Mouse (Mus musculus) limb, embryonic 14.5 days (tissue): ENCODE data around the gene Cnfn. TPM values are rescaled to one million over a fixed set of nuclear protein-coding genes. Genes with fewer than 3 reads are reported as not detected.

Experiments used
- ATAC-seq: fragments of 200-750 bp; cut with Nextera tagmentation; 2 replicates; pipeline ENCODE4 v1.8.0; 2017; ENCODE audit warnings: low read depth, moderate number of reproducible peaks, moderate TSS enrichment; ENCODE audit not compliant: low FRiP score
- DNase-seq: peaks from one replicate; pipeline ENCODE4 v3.0.0-alpha.2; 2015; ENCODE audit warnings: low spot score
- H3K27ac ChIP-seq: fragments of 300-500 bp; sonication (generic); replicated peaks from 2 replicates; pipeline ENCODE4 v1.5.1; 2014; ENCODE audit warnings: low read depth, mild to moderate bottlenecking, low read length, moderate library complexity, mixed read lengths
- H3K27me3 ChIP-seq: fragments of 300-500 bp; sonication (generic); 2 replicates; pipeline ENCODE4 v1.6.1; 2014; ENCODE audit warnings: low read length, mixed read lengths; ENCODE audit not compliant: control insufficient read depth, insufficient read depth
- H3K36me3 ChIP-seq: fragments of 300-500 bp; sonication (generic); 2 replicates; pipeline ENCODE4 v1.6.1; 2014; ENCODE audit warnings: mild to moderate bottlenecking, low read length, moderate library complexity, mixed read lengths; ENCODE audit not compliant: control insufficient read depth, insufficient read depth
- H3K4me1 ChIP-seq: fragments of 300-500 bp; sonication (generic); 2 replicates; pipeline ENCODE4 v1.6.1; 2014; ENCODE audit warnings: antibody characterized with exemption, low read length, mixed read lengths; ENCODE audit not compliant: control insufficient read depth, insufficient read depth
- H3K4me2 ChIP-seq: fragments of 300-500 bp; sonication (generic); replicated peaks from 2 replicates; pipeline ENCODE4 v1.6.1; 2014; ENCODE audit warnings: low read depth, mild to moderate bottlenecking, low read length, moderate library complexity; ENCODE audit not compliant: severe bottlenecking
- H3K4me3 ChIP-seq: fragments of 300-500 bp; sonication (generic); replicated peaks from 2 replicates; pipeline ENCODE4 v1.5.1; 2014; ENCODE audit warnings: low read length
- H3K9ac ChIP-seq: fragments of 300-500 bp; sonication (generic); 2 replicates; pipeline ENCODE4 v1.6.1; 2014; ENCODE audit warnings: mild to moderate bottlenecking, low read depth, low read length, moderate library complexity; ENCODE audit not compliant: severe bottlenecking
- H3K9me3 ChIP-seq: fragments of 300-500 bp; sonication (generic); 2 replicates; pipeline ENCODE4 v1.6.1; 2016; ENCODE audit warnings: low read length; ENCODE audit not compliant: control insufficient read depth
- POLR2A ChIP-seq: fragments of 200-500 bp; IDR thresholded peaks from 2 replicates; pipeline ENCODE4 v1.8.0; 2012; ENCODE audit warnings: inconsistent platforms, mild to moderate bottlenecking, moderate library complexity, borderline replicate concordance; ENCODE audit not compliant: insufficient read depth, insufficient read length; ENCODE audit errors: extremely low read depth
- WGBS: fragments of 180-500 bp; shearing (Covaris S2); extraction: QIAGEN DNeasy Blood & Tissue Kit; methylation state at CpG from one replicate; pipeline ENCODE4 v1.1.7; 2014; 5-methylcytosine and 5-hydroxymethylcytosine counted together
- polyA plus RNA-seq, 2 experiments: library from polyadenylated mRNA; depleted of rRNA in 1 of 2; stranded (reverse) in 1 of 2; unstranded in 1 of 2; fragments of >200 nt; fragmentation: Nextera tagmentation in 1 of 2; extraction: Ambion mirVana in 1 of 2; gene quantifications; 2 replicates each; pipeline versions ENCODE4 v1.2.1 to v1.2.3; 2012 to 2014

Cnfn gene
- polyA plus RNA-seq, 2 experiments: 4.5 to 31.8 TPM

DNA sequence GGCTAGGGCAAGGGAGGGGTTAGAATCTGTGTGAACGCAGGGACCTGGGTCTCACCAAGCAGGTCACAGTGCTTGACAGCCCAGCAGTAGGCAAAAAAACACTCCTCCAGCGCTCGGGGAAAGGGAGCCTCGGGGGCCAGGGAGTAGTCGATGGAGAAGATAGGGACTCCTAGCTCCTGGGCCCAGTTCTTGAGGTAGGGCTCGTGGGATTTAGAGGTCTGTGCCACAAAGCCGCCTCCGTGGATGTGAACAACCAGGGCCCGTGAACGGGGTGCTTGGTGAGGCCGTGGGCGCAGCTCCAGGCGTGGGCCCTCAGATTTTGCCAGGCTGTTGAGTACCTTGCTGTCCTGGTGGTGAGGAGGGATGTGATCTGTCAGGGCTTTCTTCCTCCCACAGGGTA is 14.8 kb upstream of the Cnfn start:
- no peak overlapping the region for H3K4me3 ChIP-seq
- H3K27ac ChIP-seq: no peak overlapping the region
- 91% methylated on average over 13 of the region's 13 CpGs for WGBS
- DNase-seq (no peak), ATAC-seq (no peak)
- no peaks in the 10 kb centered on the region for H3K27me3 ChIP-seq
- no peak for TF ChIP-seq POLR2A
- no peaks in the 10 kb centered on the region for H3K9me3 ChIP-seq
- H3K36me3 ChIP-seq: peaks cover 62% of the 10 kb centered on the region
- no peak overlapping the region for H3K4me2 ChIP-seq
- peaks cover 18% of the 10 kb centered on the region for H3K4me1 ChIP-seq
- no peak overlapping the region for H3K9ac ChIP-seq

DNA sequence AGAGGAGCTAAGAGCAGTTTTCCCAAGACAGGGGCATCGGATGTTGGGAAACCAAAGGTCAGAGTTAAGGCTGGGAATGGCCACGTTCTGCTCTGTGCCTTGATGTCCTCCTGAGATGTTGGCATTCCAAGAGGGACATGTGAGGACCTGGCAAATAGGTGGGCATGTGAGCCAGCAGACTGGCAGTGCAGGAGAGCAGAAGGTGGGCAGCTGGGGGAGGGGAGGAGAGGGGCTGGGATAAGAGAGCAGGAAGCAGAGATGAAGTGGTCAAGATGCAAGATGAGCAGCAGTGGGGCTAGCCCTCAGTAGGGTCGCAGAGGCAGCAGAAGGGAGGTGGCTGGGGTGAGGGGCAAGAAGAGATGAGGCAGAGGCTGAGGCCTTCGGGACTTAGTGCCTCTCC is 14.4 kb upstream of the Cnfn start:
- Histone ChIP-seq H3K27me3 (no peaks in the 10 kb centered on the region), H3K9ac (no peak overlapping the region), H3K4me2 (no peak overlapping the region), H3K27ac (no peak overlapping the region), H3K9me3 (no peaks in the 10 kb centered on the region), H3K4me3 (no peak overlapping the region), H3K4me1 (peaks cover 21% of the 10 kb centered on the region), H3K36me3 (peaks cover 62% of the 10 kb centered on the region)
- ATAC-seq (no peak), DNase-seq (no peak)
- TF ChIP-seq POLR2A: no peak
- 82% methylated on average over 4 of the region's 4 CpGs for WGBS

DNA sequence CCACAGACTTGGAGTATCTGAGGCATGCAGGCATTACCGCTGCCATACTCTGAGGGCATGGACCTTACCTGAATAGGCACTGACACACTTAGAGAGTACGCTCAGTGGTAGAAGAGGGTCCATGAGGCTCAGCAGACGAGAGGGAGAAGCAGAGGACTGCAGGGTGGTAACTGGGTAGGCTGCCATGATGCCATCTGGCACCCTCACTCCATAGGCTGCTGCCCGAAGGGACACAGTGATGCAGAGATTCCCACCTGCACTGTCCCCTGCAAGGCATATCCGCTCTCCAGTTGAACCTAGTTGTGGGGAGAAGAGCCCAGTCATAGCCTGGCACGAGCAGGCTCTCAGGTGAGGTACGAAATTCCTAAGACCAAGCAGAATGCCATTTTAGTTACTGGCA is 13.9 kb upstream of the Cnfn start:
- no peak for ATAC-seq
- H3K9ac ChIP-seq: no peak overlapping the region

DNA sequence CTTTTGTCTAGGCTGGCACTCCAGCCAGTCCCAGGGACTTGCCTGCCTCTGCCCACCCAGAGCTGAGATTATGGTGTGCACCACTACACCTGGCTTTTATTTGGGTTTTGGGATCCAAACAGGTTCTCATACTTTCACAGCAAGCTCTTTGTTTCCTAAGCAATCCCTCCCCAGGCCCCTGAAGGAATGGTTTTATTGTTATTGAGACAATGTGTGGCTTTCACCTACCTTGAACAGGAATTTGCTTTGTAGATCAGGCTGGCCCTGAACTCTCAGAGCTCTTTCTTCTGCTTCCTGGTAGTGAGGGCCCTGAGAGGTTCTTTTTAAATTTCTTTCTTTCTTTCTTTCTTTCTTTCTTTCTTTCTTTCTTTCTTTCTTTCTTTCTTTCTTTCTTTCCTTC is 13.0 kb upstream of the Cnfn start:
- ATAC-seq (no peak), DNase-seq (no peak)
- Histone ChIP-seq H3K4me3 (no peak overlapping the region), H3K4me2 (no peak overlapping the region), H3K9ac (no peak overlapping the region), H3K27ac (no peak overlapping the region), H3K27me3 (no peaks in the 10 kb centered on the region), H3K9me3 (no peaks in the 10 kb centered on the region), H3K36me3 (peaks cover 51% of the 10 kb centered on the region), H3K4me1 (peaks cover 21% of the 10 kb centered on the region)
- TF ChIP-seq POLR2A: no peak

More for the DNA sequence above, 13.9 kb upstream of the Cnfn start:
- Histone ChIP-seq H3K27ac (no peak overlapping the region), H3K27me3 (no peaks in the 10 kb centered on the region), H3K9me3 (no peaks in the 10 kb centered on the region), H3K36me3 (peaks cover 60% of the 10 kb centered on the region), H3K4me3 (no peak overlapping the region), H3K4me1 (peaks cover 21% of the 10 kb centered on the region), H3K4me2 (no peak overlapping the region)
- TF ChIP-seq POLR2A: no peak
- 89% methylated on average over 7 of the region's 7 CpGs for WGBS
- no peak for DNase-seq

DNA sequence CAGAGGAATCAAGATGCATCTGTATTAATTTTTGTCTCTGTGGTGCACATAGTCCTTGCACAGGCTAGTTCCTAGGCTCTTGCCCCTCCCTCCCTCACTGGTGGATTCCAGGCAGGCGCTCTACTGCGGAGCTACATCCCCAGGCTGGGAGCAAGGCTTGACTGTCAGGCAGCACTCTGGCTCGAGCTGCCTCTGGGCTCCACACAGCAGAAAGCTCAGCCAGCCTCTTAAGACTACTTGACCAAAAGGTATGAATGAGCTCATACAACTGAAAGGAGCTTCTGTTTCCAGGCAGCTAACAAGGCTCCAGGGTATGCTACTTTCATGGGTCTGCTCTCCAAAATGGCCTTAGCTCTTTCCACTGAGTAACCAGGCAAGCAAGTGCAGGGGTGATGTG is 11.8 kb upstream of the Cnfn start:
- no peak for TF ChIP-seq POLR2A
- Histone ChIP-seq H3K4me3 (no peak overlapping the region), H3K27me3 (no peaks in the 10 kb centered on the region), H3K36me3 (peaks cover 42% of the 10 kb centered on the region), H3K4me2 (no peak overlapping the region), H3K9me3 (no peaks in the 10 kb centered on the region), H3K27ac (no peak overlapping the region), H3K9ac (no peak overlapping the region), H3K4me1 (peaks cover 22% of the 10 kb centered on the region)
- 51% methylated on average over 3 of the region's 3 CpGs for WGBS
- ATAC-seq (no peak), DNase-seq (no peak)
